Mouse (Mus musculus): ENCODE measurements at regions not wholly inside any gene's neighbourhood (a gene's known extent, or its start where the extent isn't known, plus 50 kb on each side); places are given as distances from the start of the nearest gene placed in this dataset.

- TF ChIP-seq POLR2A (IDR thresholded peaks at IDR 0.05; ENCODE audit: low read depth, low read length) (no peak), CTCF (IDR thresholded peaks at IDR 0.05; ENCODE audit: borderline replicate concordance, insufficient read depth, low read length) (no peak)
Observed at GRCm38 (mm10) chr12:32628552-32628951, 190.8 kb upstream of the Nampt start.
